Mouse (Mus musculus) heart, postnatal 0 days (tissue): ENCODE results near the gene Pten. TPM values are rescaled to one million over a fixed set of nuclear protein-coding genes. Genes with fewer than 3 reads are reported as not detected.
A peak's percentile ranks its signal among the peaks of the same experiment; 100 is the strongest.

Experiments used
- ATAC-seq: fragments of 200-750 bp; cut with Nextera tagmentation; 2 replicates; pipeline ENCODE4 v1.8.0; 2017; ENCODE audit warnings: low read depth, moderate number of reproducible peaks, moderate library complexity; ENCODE audit not compliant: insufficient read depth
- DNase-seq: peaks from one replicate; pipeline ENCODE4 v3.0.0-alpha.2; 2016; ENCODE audit warnings: low spot score
- H3K27ac ChIP-seq: fragments of 300-500 bp; sonication (generic); 2 replicates; pipeline ENCODE4 v1.5.1; 2014; ENCODE audit warnings: low read depth, mild to moderate bottlenecking
- H3K27me3 ChIP-seq: fragments of 300-500 bp; sonication (generic); 2 replicates; pipeline ENCODE4 v1.6.1; 2014; ENCODE audit warnings: low read length, mixed read lengths; ENCODE audit not compliant: control insufficient read depth, insufficient read depth
- H3K36me3 ChIP-seq: fragments of 300-500 bp; sonication (generic); replicated peaks from 2 replicates; pipeline ENCODE4 v1.6.1; 2014; ENCODE audit warnings: low read length, mixed read lengths; ENCODE audit not compliant: control insufficient read depth, insufficient read depth
- H3K4me1 ChIP-seq: fragments of 300-500 bp; sonication (generic); 2 replicates; pipeline ENCODE4 v1.6.1; 2014; ENCODE audit warnings: antibody characterized with exemption; ENCODE audit not compliant: control insufficient read depth, insufficient read depth
- H3K4me2 ChIP-seq: fragments of 300-500 bp; sonication (generic); 2 replicates; pipeline ENCODE4 v1.6.1; 2014; ENCODE audit warnings: low read depth, mild to moderate bottlenecking, low read length, moderate library complexity
- H3K4me3 ChIP-seq: fragments of 300-500 bp; sonication (generic); 2 replicates; pipeline ENCODE4 v1.5.1; 2014; ENCODE audit warnings: low read depth, low read length
- H3K9ac ChIP-seq: fragments of 300-500 bp; sonication (generic); replicated peaks from 2 replicates; pipeline ENCODE4 v1.6.1; 2014; ENCODE audit warnings: low read depth, low read length, mixed read lengths
- H3K9me3 ChIP-seq: fragments of 300-500 bp; sonication (generic); replicated peaks from 2 replicates; pipeline ENCODE4 v1.6.1; 2016; ENCODE audit warnings: low read length; ENCODE audit not compliant: control insufficient read depth
- CTCF ChIP-seq: IDR thresholded peaks from 2 replicates; pipeline ENCODE4 v1.5.1; 2016; ENCODE audit warnings: antibody characterized with exemption, control low read depth, low read depth
- EP300 ChIP-seq: IDR thresholded peaks from 2 replicates; pipeline ENCODE4 v1.6.1; 2016; ENCODE audit warnings: antibody characterized with exemption, low read depth
- WGBS: fragments of 180-500 bp; shearing (Covaris S2); extraction: QIAGEN DNeasy Blood & Tissue Kit; methylation state at CpG from one replicate; pipeline ENCODE4 v1.1.7; 2014; 5-methylcytosine and 5-hydroxymethylcytosine counted together
- polyA plus RNA-seq: library from polyadenylated mRNA; unstranded; fragments of >200 nt; fragmentation: Nextera tagmentation; extraction: Ambion mirVana; gene quantifications from 2 replicates; pipeline ENCODE4 v1.2.1, GENCODE M21; 2015
- total RNA-seq: library from RNA; depleted of rRNA; stranded (reverse); fragments of >200 nt; gene quantifications from 2 replicates; pipeline ENCODE4 v1.2.3, GENCODE M21; 2014; ENCODE audit warnings: low replicate concordance

The Pten gene
- total and polyA plus RNA-seq, 2 experiments from 2014 or later = 5.0 to 34.0 TPM

DNA sequence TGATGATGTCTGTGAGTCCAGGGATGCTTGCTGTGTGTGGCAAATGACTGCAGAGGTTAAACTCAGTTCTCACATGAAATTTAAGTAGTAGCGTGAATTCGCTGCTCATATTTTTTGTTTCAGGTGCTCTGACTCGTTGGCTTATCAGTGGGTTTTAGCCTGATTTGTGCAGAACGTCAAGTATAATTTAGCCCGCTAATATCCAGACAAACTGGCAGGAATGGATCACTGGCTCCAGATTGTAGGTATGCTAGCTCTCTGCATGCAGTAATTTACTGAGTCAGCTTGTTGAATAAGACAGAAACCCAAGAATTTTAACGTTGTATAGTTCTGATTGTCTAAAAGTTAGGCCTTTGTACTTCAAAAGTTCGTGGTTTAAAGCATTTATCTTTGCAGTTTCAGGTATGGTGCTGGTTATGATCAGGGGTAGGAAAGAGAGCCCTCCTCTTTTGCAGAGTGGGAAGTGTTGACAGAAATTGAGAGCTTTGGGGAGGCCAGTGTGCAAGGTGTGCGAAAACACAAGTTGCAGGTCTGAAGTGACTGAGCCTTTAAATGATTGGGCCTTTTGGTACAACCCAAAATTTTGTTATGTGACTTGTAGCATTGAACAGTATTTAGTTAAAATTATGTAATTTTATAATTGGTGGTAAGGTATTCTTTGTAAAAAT lies 2.2 kb downstream of the Pten start:
- peak overlapping the region; percentile 93 for H3K9ac ChIP-seq
- peak overlapping the region; percentile 76 for H3K4me2 ChIP-seq
- peak; percentile 15 for DNase-seq
- H3K4me1 ChIP-seq = peaks cover 24% of the 10 kb centered on the region
- no peak overlapping the region for H3K27ac ChIP-seq
- H3K9me3 ChIP-seq = no peaks in the 10 kb centered on the region
- H3K36me3 ChIP-seq = no peaks in the 10 kb centered on the region
- 3% methylated on average over 8 of the region's 8 CpGs for WGBS
- TF ChIP-seq EP300 (no peak), CTCF (no peak)
- no peak for ATAC-seq
- peak overlapping the region; percentile 82 for H3K4me3 ChIP-seq
- 0 out of 2 replicates have a peak, but pooled peaks cover 2% of the 10 kb centered on the region for H3K27me3 ChIP-seq

DNA sequence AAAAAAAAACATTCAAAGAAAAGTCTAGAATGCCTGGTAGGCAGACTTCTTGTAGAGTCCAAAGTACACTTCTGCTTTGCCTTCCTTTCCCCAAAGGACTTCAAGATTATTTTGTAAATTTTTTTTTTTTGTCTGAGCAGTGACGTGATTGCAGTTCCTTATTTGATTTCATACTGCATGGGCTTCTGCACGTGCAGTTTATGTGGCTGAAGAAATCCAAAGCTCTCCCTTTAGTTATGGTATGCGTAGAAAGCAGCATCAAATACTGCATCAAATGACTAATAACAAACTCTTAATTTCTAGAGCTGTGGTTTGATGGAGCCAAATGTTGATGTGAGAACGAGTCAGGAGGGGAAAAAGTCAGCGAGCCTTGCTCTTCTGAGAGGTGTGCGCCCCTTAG lies 3.2 kb downstream of the Pten start:
- DNase-seq (peak; percentile 8), ATAC-seq (no peak)
- Histone ChIP-seq H3K27ac (no peak overlapping the region), H3K36me3 (no peaks in the 10 kb centered on the region), H3K27me3 (no peaks in the 10 kb centered on the region), H3K4me1 (peaks cover 18% of the 10 kb centered on the region), H3K9ac (no peak overlapping the region), H3K9me3 (no peaks in the 10 kb centered on the region), H3K4me3 (peak overlapping the region; percentile 34), H3K4me2 (peak overlapping the region; percentile 76)
- 31% methylated on average over 6 of the region's 6 CpGs for WGBS
- TF ChIP-seq EP300 (no peak), CTCF (no peak)

DNA sequence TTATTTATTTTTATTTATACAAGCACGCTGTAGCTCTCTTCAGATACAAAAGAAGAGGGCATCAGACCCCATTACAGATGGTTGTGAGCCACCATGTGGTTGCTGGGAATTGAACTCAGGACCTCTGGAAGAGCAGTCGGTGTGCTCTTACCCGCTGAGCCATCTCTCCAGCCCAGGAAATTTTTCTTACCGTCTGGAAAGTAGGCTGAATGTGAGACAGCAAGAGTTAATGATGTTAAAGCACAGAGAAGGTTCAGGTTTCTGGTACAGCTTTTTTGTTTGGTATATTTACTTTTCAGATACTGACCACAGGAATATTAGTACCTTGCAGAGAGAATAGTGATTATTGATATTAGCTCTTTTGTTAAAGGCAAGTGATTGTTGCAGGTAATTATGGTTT lies 3.9 kb downstream of the Pten start:
- H3K9me3 ChIP-seq = no peaks in the 10 kb centered on the region
- H3K4me3 ChIP-seq = no peak overlapping the region
- ATAC-seq = no peak
- H3K27me3 ChIP-seq = no peaks in the 10 kb centered on the region
- H3K4me2 ChIP-seq = peak overlapping the region; percentile 76
- peaks cover 5% of the 10 kb centered on the region; the same call in 1 of the 2 replicates for H3K36me3 ChIP-seq
- no peak for TF ChIP-seq EP300
- no peak for TF ChIP-seq CTCF
- no peak for DNase-seq
- 70% methylated on average over 4 of the region's 4 CpGs for WGBS
- H3K4me1 ChIP-seq = peaks cover 22% of the 10 kb centered on the region
- H3K27ac ChIP-seq = no peak overlapping the region
- no peak overlapping the region for H3K9ac ChIP-seq

DNA sequence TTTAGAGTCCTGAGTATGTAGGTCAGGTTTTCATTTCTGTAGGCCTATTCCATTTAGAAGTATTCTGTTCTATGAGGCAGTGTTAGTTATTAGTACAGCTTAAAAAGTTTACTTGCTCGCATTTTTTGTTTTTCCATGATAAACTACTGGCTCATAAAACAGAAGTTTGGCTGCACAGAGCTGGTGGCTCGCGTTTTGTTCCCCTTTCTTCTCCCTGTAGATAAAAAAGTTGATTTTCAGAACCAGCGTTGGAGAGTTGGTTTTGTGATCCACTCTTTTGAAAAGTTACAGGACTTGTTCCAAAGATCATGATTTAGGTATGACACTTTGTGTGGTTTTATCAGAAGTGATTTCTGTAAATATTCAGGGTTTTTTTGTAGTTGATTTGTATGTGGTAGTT lies 5.2 kb downstream of the Pten start:
- TF ChIP-seq EP300 (no peak), CTCF (no peak)
- Histone ChIP-seq H3K4me2 (no peak overlapping the region), H3K9me3 (no peaks in the 10 kb centered on the region), H3K27ac (no peak overlapping the region), H3K27me3 (no peaks in the 10 kb centered on the region), H3K36me3 (peaks cover 6% of the 10 kb centered on the region; the same call in 1 of the 2 replicates), H3K4me3 (no peak overlapping the region), H3K9ac (no peak overlapping the region), H3K4me1 (peaks cover 25% of the 10 kb centered on the region)
- WGBS = 62% methylated on average over 4 of the region's 4 CpGs
- DNase-seq = no peak
- ATAC-seq = no peak

DNA sequence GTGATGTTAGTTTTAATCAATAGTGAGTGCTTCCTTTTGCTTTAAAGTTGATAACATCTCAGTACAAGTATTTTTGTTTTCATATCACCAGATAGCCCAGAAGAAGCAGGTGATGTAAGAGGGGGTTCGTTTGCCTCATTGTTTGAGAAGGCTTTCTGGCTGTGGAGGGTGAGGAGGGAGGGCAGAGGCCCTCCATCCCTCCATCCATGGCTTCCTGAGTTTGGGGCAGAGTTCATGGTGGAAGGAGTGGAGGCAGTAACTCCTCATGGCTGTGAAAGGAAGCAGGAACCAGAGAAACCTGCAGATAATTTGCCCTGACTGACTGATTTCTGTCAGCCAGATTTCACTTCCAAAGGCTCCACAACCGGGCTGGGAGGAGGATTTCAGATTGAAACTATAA lies 21.1 kb downstream of the Pten start:
- no peak for TF ChIP-seq EP300
- TF ChIP-seq CTCF = no peak
- Histone ChIP-seq H3K4me2 (no peak overlapping the region), H3K9ac (no peak overlapping the region), H3K27ac (0 out of 2 replicates have a peak overlapping the region, but pooled peaks have one; percentile 31), H3K36me3 (no peaks in the 10 kb centered on the region), H3K9me3 (no peaks in the 10 kb centered on the region), H3K4me1 (no peaks in the 10 kb centered on the region), H3K4me3 (no peak overlapping the region), H3K27me3 (no peaks in the 10 kb centered on the region)
- ATAC-seq (no peak), DNase-seq (no peak)
- 24% methylated on average over 2 of the region's 2 CpGs for WGBS

DNA sequence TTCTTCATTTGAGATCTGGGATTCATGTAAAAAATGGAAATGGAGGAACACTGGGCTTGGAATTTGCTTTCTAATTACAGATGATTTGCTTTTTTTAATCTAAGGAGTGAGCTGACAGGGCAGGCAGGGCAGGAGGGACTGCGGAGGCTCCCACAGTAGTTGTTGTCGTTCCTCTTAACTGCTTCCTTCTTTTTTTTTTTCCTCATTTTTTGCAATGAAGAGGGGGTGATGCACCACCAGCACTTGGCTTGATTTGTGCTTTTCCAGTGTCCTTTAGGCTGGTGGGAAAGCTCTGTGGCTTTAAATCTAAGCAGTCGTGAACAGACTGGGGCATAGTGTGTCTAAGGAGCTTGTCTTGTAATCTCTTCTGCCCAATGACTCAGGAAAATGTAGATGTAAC lies 21.8 kb downstream of the Pten start:
- 58% methylated on average over 3 of the region's 3 CpGs for WGBS
- DNase-seq = no peak
- H3K36me3 ChIP-seq = no peaks in the 10 kb centered on the region
- ATAC-seq = no peak
- H3K27me3 ChIP-seq = no peaks in the 10 kb centered on the region
- no peaks in the 10 kb centered on the region for H3K4me1 ChIP-seq
- TF ChIP-seq CTCF (no peak), EP300 (no peak)
- H3K9me3 ChIP-seq = no peaks in the 10 kb centered on the region
- no peak overlapping the region for H3K4me2 ChIP-seq
- no peak overlapping the region for H3K4me3 ChIP-seq
- no peak overlapping the region for H3K9ac ChIP-seq
- H3K27ac ChIP-seq = no peak overlapping the region
